In the genomic region with DNA sequence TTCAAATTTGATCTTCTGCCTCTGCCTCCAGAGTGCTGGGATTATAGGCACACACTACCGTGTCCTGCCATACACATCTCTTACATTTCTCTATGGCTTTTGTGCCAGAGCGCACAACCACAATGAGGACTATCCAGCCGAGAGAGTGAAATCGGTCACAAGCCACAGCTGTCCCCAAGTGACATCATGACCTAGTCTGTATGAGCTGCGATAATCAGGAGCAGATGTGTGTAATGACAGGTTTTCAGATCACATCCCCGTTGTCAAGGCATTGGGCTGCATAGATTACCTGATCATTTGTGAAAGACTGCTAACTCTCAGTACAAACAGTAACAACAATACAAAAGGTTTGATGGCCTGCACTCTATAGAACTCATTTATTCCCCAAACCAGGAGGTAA, we compare ENCODE assay signal across 22 mouse cellular contexts. TPM values are rescaled to one million over a fixed set of nuclear protein-coding genes. Genes with fewer than 3 reads are reported as not detected.
DNase-seq lines count a peak whose midpoint lies in the region; ATAC-seq lines count a peak whose summit lies in the region.
"Had no signal": no experiment of that assay in that cellular context is flagged by ENCODE, and none has a peak within 500 bp of the region (broad histone marks: within the 10 kb centered on the region; RNA-seq: fewer than 3 reads in every experiment).

No protein-coding gene starts in this region.

- H3K27ac ChIP-seq in hindbrain, embryonic 13.5 days, result peak overlapping the region; percentile 44; the same call in 1 of the 2 replicates
- no peak overlapping the region for H3K27ac ChIP-seq in hindbrain, embryonic 12.5 days
- H3K27ac ChIP-seq: gastrocnemius, adult 2 months; intestine, embryonic 15.5 days; liver, embryonic 13.5 days; lung, embryonic 15.5 days; neural tube, embryonic 12.5 days; stomach, embryonic 15.5 days had no signal

- H3K4me1 ChIP-seq in hindbrain, embryonic 13.5 days (replicated peaks), result peaks cover 29% of the 10 kb centered on the region
- H3K4me1 ChIP-seq in hindbrain, embryonic 12.5 days, result peaks cover 32% of the 10 kb centered on the region

- H3K27me3 ChIP-seq in hindbrain, embryonic 13.5 days, result no peaks in the 10 kb centered on the region
- no peaks in the 10 kb centered on the region for H3K27me3 ChIP-seq in hindbrain, embryonic 12.5 days
- H3K27me3 ChIP-seq: heart, embryonic 13.5 days; intestine, embryonic 15.5 days; liver, embryonic 13.5 days; lung, embryonic 15.5 days; neural tube, embryonic 12.5 days; stomach, embryonic 15.5 days had no signal

- peak; percentile 45 for DNase-seq in brain, adult 2 months (ENCODE audit: low read depth, low spot score)
- peak; percentile 63 for DNase-seq in embryo, embryonic 10.5 days (ENCODE audit: low spot score)
- DNase-seq in hindlimb bud, embryonic 11.5 days (ENCODE audit: extremely low spot score, low read depth, low spot score), result peak; percentile 57
- no peak for DNase-seq in spleen, postnatal 4 days (ENCODE audit: low spot score in 2 of 2)
- DNase-seq in gastrocnemius, postnatal 4 days (ENCODE audit: low spot score in 2 of 2), result no peak
- no peak for DNase-seq in thymus, postnatal 10 days (ENCODE audit: low spot score in 2 of 2)
- DNase-seq: adrenal gland, adult 2 months; cerebellum, adult 9-10 months; gastrocnemius, adult 2 months; liver, embryonic 13.5 days; lung, postnatal 4 days; right cerebral cortex, postnatal 14 days; thymus, adult 18-20 months had no signal

- no peak overlapping the region for H3K4me3 ChIP-seq in hindbrain, embryonic 13.5 days
- H3K4me3 ChIP-seq in hindbrain, embryonic 12.5 days, result no peak overlapping the region
- H3K4me3 ChIP-seq: erythroblast, embryonic 14.5 days; gastrocnemius, adult 2 months; heart, embryonic 13.5 days; intestine, embryonic 15.5 days; liver, embryonic 13.5 days; lung, embryonic 15.5 days; neural tube, embryonic 12.5 days; stomach, embryonic 15.5 days had no signal

- no peak overlapping the region for H3K9ac ChIP-seq in hindbrain, embryonic 13.5 days
- H3K9ac ChIP-seq in hindbrain, embryonic 12.5 days, result no peak overlapping the region
- H3K9ac ChIP-seq: heart, embryonic 13.5 days; intestine, embryonic 15.5 days; liver, embryonic 13.5 days; lung, embryonic 15.5 days; neural tube, embryonic 12.5 days; stomach, embryonic 15.5 days had no signal

- 55% methylated on average over 6 of the region's 6 CpGs for WGBS in hindbrain, embryonic 13.5 days
- 41% methylated on average over 6 of the region's 6 CpGs for WGBS in hindbrain, embryonic 12.5 days

- H3K36me3 ChIP-seq in hindbrain, embryonic 13.5 days, result peaks cover 16% of the 10 kb centered on the region
- 0 out of 2 replicates have a peak, but pooled peaks cover 3% of the 10 kb centered on the region for H3K36me3 ChIP-seq in hindbrain, embryonic 12.5 days
- H3K36me3 ChIP-seq: heart, embryonic 13.5 days; intestine, embryonic 15.5 days; liver, embryonic 13.5 days; lung, embryonic 15.5 days; neural tube, embryonic 12.5 days; stomach, embryonic 15.5 days had no signal

- H3K9me3 ChIP-seq in hindbrain, embryonic 13.5 days, result no peaks in the 10 kb centered on the region
- no peaks in the 10 kb centered on the region for H3K9me3 ChIP-seq in hindbrain, embryonic 12.5 days (replicated peaks)
- H3K9me3 ChIP-seq: heart, embryonic 13.5 days; intestine, embryonic 15.5 days; liver, embryonic 13.5 days; lung, embryonic 15.5 days; neural tube, embryonic 12.5 days; stomach, embryonic 15.5 days had no signal

- H3K4me2 ChIP-seq in hindbrain, embryonic 13.5 days, result no peak overlapping the region
- no peak overlapping the region for H3K4me2 ChIP-seq in hindbrain, embryonic 12.5 days (replicated peaks)
- H3K4me2 ChIP-seq: heart, embryonic 13.5 days; intestine, embryonic 15.5 days; liver, embryonic 13.5 days; lung, embryonic 15.5 days; neural tube, embryonic 12.5 days; stomach, embryonic 15.5 days had no signal

- no peak for ATAC-seq in hindbrain, embryonic 13.5 days (ENCODE audit: low FRiP score)
- no peak for ATAC-seq in hindbrain, embryonic 12.5 days (ENCODE audit: low FRiP score)
- ATAC-seq: forebrain, embryonic 16.5 days; intestine, embryonic 15.5 days had no signal

RNA-seq across cellular contexts. Expression of gene Faap20, which starts 28.4 kb away (rescaled TPM):
- 78.8 and 84.8 TPM in 2 replicates for polyA plus RNA-seq in hindbrain, embryonic 13.5 days (2015; fragmentation: Nextera tagmentation; extraction: Ambion mirVana)
- 90.8 and 98.6 TPM in 2 replicates for polyA plus RNA-seq in hindbrain, embryonic 12.5 days (2016; fragmentation: Nextera tagmentation; extraction: Ambion mirVana)
- total RNA-seq in gastrocnemius, postnatal 4 days (2021), result 10 to 100 TPM; 41.0 to 44.3 TPM

RNA-seq across cellular contexts. Expression of gene Ski, which starts 55.6 kb away (rescaled TPM):
- 10.3 and 10.4 TPM in 2 replicates for polyA plus RNA-seq in hindbrain, embryonic 13.5 days (2015; fragmentation: Nextera tagmentation; extraction: Ambion mirVana)
- polyA plus RNA-seq in hindbrain, embryonic 12.5 days (2016; fragmentation: Nextera tagmentation; extraction: Ambion mirVana), result 12.6 and 13.5 TPM in 2 replicates
- total RNA-seq in gastrocnemius, postnatal 4 days (2021), result 100 to 1,000 TPM; 133 to 138 TPM

Comparison
In these comparisons a context has a peak if more than half of its experiments do, and no peak if none do; other contexts are left out.
1. DNase-seq: peak in brain, adult 2 months (single experiment), embryo, embryonic 10.5 days (single experiment) and hindlimb bud, embryonic 11.5 days (single experiment); none in spleen, postnatal 4 days (0 of 2), gastrocnemius, postnatal 4 days (0 of 2) and thymus, postnatal 10 days (0 of 2).